Mouse (Mus musculus): ENCODE results near the gene Pak6. TPM values are rescaled to one million over a fixed set of nuclear protein-coding genes. Genes with fewer than 3 reads are reported as not detected.

Pak6 gene
- polyA plus RNA-seq, 1 experiment, result 2.3 TPM

DNA sequence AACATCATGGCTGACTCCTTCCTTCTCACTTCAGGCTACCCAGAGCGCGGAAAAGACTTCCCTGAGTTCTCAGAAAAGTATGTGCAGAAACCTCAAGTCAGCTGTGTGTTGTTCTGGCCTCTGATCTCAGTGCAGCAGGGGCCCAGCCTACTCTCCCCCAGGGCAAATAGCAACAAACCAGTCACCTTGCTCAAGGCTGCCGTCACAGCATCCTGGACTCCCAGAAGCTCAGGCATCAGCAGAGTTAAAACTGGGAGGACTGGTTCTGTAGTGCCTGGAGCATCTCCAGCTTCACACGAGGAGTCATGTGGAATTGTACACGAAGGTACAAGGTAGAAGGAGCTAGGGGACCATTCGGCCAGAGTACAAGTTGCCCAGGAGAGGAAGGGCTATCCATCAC lies 6.1 kb downstream of the Pak6 start:
- no peaks in the 10 kb centered on the region for H3K27me3 ChIP-seq (ENCODE audit: control insufficient read depth, insufficient read depth, low read length, poor library complexity, severe bottlenecking)
- TF ChIP-seq CTCF (IDR thresholded peaks at IDR 0.05; ENCODE audit: low read depth, low read length) (no peak), EP300 (IDR thresholded peaks at IDR 0.05; ENCODE audit: insufficient read depth, low read depth, low read length) (peak; percentile 13; the same call in 1 of the 2 replicates)
- no peak overlapping the region for H3K27ac ChIP-seq (ENCODE audit: insufficient read depth, low read length)
- H3K9ac ChIP-seq (ENCODE audit: low read depth, poor library complexity, severe bottlenecking), result no peak overlapping the region
- no peaks in the 10 kb centered on the region for H3K9me3 ChIP-seq (replicated peaks; ENCODE audit: control insufficient read depth, insufficient read depth, low read length, poor library complexity, severe bottlenecking)
- no peak overlapping the region for H3K4me3 ChIP-seq (ENCODE audit: low read depth, low read length)
- H3K36me3 ChIP-seq (ENCODE audit: control insufficient read depth, insufficient read depth, low read length, poor library complexity, severe bottlenecking), result no peaks in the 10 kb centered on the region
- H3K4me1 ChIP-seq (ENCODE audit: control insufficient read depth, insufficient read depth, low read length), result peaks cover 2% of the 10 kb centered on the region

- no peak overlapping the region for H3K27ac ChIP-seq (ENCODE audit: insufficient read depth, low read length)
These were observed 6.7 kb downstream of the Pak6 start for GRCm38 (mm10) chr2:118669785-118670184.

GRCm38 (mm10) chr2:118671728-118672127 lies 8.6 kb downstream of the Pak6 start:
- Histone ChIP-seq H3K4me3 (ENCODE audit: low read depth, low read length) (no peak overlapping the region), H3K36me3 (ENCODE audit: control insufficient read depth, insufficient read depth, low read length, poor library complexity, severe bottlenecking) (no peaks in the 10 kb centered on the region), H3K27ac (ENCODE audit: insufficient read depth, low read length) (no peak overlapping the region), H3K27me3 (ENCODE audit: control insufficient read depth, insufficient read depth, low read length, poor library complexity, severe bottlenecking) (peaks cover under 1% of the 10 kb centered on the region; the same call in 1 of the 2 replicates), H3K9ac (ENCODE audit: low read depth, poor library complexity, severe bottlenecking) (no peak overlapping the region), H3K9me3 (replicated peaks; ENCODE audit: control insufficient read depth, insufficient read depth, low read length, poor library complexity, severe bottlenecking) (no peaks in the 10 kb centered on the region), H3K4me1 (ENCODE audit: control insufficient read depth, insufficient read depth, low read length) (peaks cover 6% of the 10 kb centered on the region)
- TF ChIP-seq CTCF (IDR thresholded peaks at IDR 0.05; ENCODE audit: low read depth, low read length) (no peak), POLR2A (IDR thresholded peaks at IDR 0.05; ENCODE audit: insufficient read depth, low read length) (no peak), EP300 (IDR thresholded peaks at IDR 0.05; ENCODE audit: insufficient read depth, low read depth, low read length) (no peak)

More at GRCm38 (mm10) chr2:118669785-118670184, 6.7 kb downstream of the Pak6 start:
- Histone ChIP-seq H3K9me3 (replicated peaks; ENCODE audit: control insufficient read depth, insufficient read depth, low read length, poor library complexity, severe bottlenecking) (no peaks in the 10 kb centered on the region), H3K27me3 (ENCODE audit: control insufficient read depth, insufficient read depth, low read length, poor library complexity, severe bottlenecking) (no peaks in the 10 kb centered on the region), H3K9ac (ENCODE audit: low read depth, poor library complexity, severe bottlenecking) (no peak overlapping the region), H3K4me3 (ENCODE audit: low read depth, low read length) (no peak overlapping the region), H3K36me3 (ENCODE audit: control insufficient read depth, insufficient read depth, low read length, poor library complexity, severe bottlenecking) (no peaks in the 10 kb centered on the region), H3K4me1 (ENCODE audit: control insufficient read depth, insufficient read depth, low read length) (peaks cover 2% of the 10 kb centered on the region)
- no peak for TF ChIP-seq CTCF (IDR thresholded peaks at IDR 0.05; ENCODE audit: low read depth, low read length)
- no peak for TF ChIP-seq POLR2A (IDR thresholded peaks at IDR 0.05; ENCODE audit: insufficient read depth, low read length)
- no peak for TF ChIP-seq EP300 (IDR thresholded peaks at IDR 0.05; ENCODE audit: insufficient read depth, low read depth, low read length)

DNA sequence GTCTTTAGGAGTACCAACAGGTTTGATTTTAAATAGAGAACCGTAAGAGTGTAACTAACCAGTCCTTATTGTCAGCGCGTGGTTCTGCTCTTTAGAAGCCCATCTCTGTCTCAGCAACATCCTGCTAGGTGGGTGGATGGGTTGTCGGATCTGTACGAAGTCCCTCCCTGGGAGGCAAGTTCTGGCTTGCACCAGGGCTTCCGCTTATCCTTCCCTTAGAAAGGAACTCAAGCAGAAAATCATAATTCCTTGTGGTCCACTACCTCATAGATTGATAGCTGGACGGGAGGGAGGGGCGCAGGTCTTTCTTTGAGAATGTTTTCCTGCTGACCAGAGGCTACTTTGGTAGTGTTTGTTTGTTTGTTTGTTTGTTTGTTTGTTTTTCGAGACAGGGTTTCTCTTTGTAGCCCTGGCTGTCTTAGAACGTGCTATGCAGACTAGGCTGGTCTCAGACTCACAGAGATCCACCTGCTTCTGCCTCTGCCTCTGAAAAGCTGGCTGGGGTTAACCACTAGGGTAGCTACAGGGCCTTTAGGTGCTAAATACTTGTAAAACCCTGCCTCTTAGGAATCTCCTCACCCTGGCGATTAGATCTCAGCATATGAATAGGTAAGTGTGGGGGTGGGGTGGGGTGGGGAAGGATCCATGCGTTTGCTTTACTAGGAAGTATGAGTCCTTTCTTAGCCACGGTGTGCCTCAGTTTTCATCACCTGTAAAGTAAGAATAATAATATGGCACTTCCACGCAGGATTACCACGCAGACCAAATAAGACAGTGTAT lies 10.8 kb downstream of the Pak6 start:
- no peak for TF ChIP-seq EP300 (IDR thresholded peaks at IDR 0.05; ENCODE audit: insufficient read depth, low read depth, low read length)
- TF ChIP-seq POLR2A (IDR thresholded peaks at IDR 0.05; ENCODE audit: insufficient read depth, low read length), result no peak
- Histone ChIP-seq H3K4me3 (ENCODE audit: low read depth, low read length) (no peak overlapping the region), H3K36me3 (ENCODE audit: control insufficient read depth, insufficient read depth, low read length, poor library complexity, severe bottlenecking) (no peaks in the 10 kb centered on the region), H3K27ac (ENCODE audit: insufficient read depth, low read length) (0 out of 2 replicates have a peak overlapping the region, but pooled peaks have one; percentile 4), H3K9me3 (replicated peaks; ENCODE audit: control insufficient read depth, insufficient read depth, low read length, poor library complexity, severe bottlenecking) (no peaks in the 10 kb centered on the region), H3K27me3 (ENCODE audit: control insufficient read depth, insufficient read depth, low read length, poor library complexity, severe bottlenecking) (peaks cover 14% of the 10 kb centered on the region), H3K9ac (ENCODE audit: low read depth, poor library complexity, severe bottlenecking) (no peak overlapping the region), H3K4me1 (ENCODE audit: control insufficient read depth, insufficient read depth, low read length) (peaks cover 6% of the 10 kb centered on the region)

- Histone ChIP-seq H3K9ac (ENCODE audit: low read depth, poor library complexity, severe bottlenecking) (no peak overlapping the region), H3K27me3 (ENCODE audit: control insufficient read depth, insufficient read depth, low read length, poor library complexity, severe bottlenecking) (peaks cover 14% of the 10 kb centered on the region), H3K4me3 (ENCODE audit: low read depth, low read length) (no peak overlapping the region), H3K4me1 (ENCODE audit: control insufficient read depth, insufficient read depth, low read length) (peaks cover 6% of the 10 kb centered on the region), H3K27ac (ENCODE audit: insufficient read depth, low read length) (no peak overlapping the region), H3K9me3 (replicated peaks; ENCODE audit: control insufficient read depth, insufficient read depth, low read length, poor library complexity, severe bottlenecking) (no peaks in the 10 kb centered on the region), H3K36me3 (ENCODE audit: control insufficient read depth, insufficient read depth, low read length, poor library complexity, severe bottlenecking) (no peaks in the 10 kb centered on the region)
- TF ChIP-seq POLR2A (IDR thresholded peaks at IDR 0.05; ENCODE audit: insufficient read depth, low read length), result no peak
- TF ChIP-seq EP300 (IDR thresholded peaks at IDR 0.05; ENCODE audit: insufficient read depth, low read depth, low read length), result no peak
- TF ChIP-seq CTCF (IDR thresholded peaks at IDR 0.05; ENCODE audit: low read depth, low read length), result no peak
These were observed 11.4 kb downstream of the Pak6 start for GRCm38 (mm10) chr2:118674500-118674899.

Data from ES-Bruce4 (cell line).